12 mouse cellular contexts compared by ENCODE assay signal in genomic region chr16:24749816-24750215, GRCm38 (mm10).
"Had no signal": no experiment of that assay in that cellular context is flagged by ENCODE, and none has a peak within 500 bp of the region (broad histone marks: within the 10 kb centered on the region; RNA-seq: fewer than 3 reads in every experiment).

No protein-coding gene starts in this region.

- DNase-seq: lung, embryonic 14.5 days; lung, postnatal 10 days; lung, postnatal 4 days; midbrain, embryonic 14.5 days; retina, postnatal 1 day; right cerebral cortex, adult 18-20 months; right cerebral cortex, postnatal 25 days; right cerebral cortex, postnatal 4 days; spleen, adult 18-20 months; thymus, adult 18-20 months; thymus, postnatal 14 days; thymus, postnatal 36 days had no signal
